Mouse (Mus musculus) myocyte (in vitro differentiated cells): Measurements from ENCODE around the gene Flrt3. TPM values are rescaled to one million over a fixed set of nuclear protein-coding genes. Genes with fewer than 3 reads are reported as not detected.

Experiments used
- H3K27me3 ChIP-seq: one replicate; pipeline ENCODE4 v1.6.1; 2011; ENCODE audit not compliant: control insufficient read depth, insufficient read depth, insufficient read length
- H3K36me3 ChIP-seq: one replicate; pipeline ENCODE4 v1.6.1; 2011; ENCODE audit not compliant: control insufficient read depth, insufficient read depth
- H3K4me2 ChIP-seq: one replicate; pipeline ENCODE4 v1.6.1; 2011; ENCODE audit warnings: low read depth, control low read depth
- H3K4me3 ChIP-seq: one replicate; pipeline ENCODE4 v1.5.1; 2011; ENCODE audit warnings: mild to moderate bottlenecking, control low read depth, moderate library complexity
- H3K79me2 ChIP-seq: one replicate; pipeline ENCODE4 v1.6.1; 2011; ENCODE audit not compliant: control insufficient read depth, insufficient read depth
- H3ac ChIP-seq: one replicate; pipeline ENCODE4 v1.6.1; 2011; ENCODE audit not compliant: control insufficient read depth, insufficient read length
- CEBPB ChIP-seq: IDR thresholded peaks from 2 replicates; pipeline ENCODE4 v1.6.1; 2011; ENCODE audit warnings: mild to moderate bottlenecking, moderate library complexity; ENCODE audit not compliant: poor library complexity, insufficient read depth, severe bottlenecking
- E2F4 ChIP-seq: IDR thresholded peaks from one replicate; pipeline ENCODE4 v1.6.1; 2011; ENCODE audit warnings: mild to moderate bottlenecking, control low read depth, moderate library complexity; ENCODE audit not compliant: insufficient read depth
- MAX ChIP-seq: IDR thresholded peaks from one replicate; pipeline ENCODE4 v1.6.1; 2011; ENCODE audit warnings: low read depth, mild to moderate bottlenecking, control low read depth
- MYOD1 ChIP-seq, 3 experiments: IDR thresholded peaks; one replicate each; pipeline ENCODE4 v1.6.1; 2011; ENCODE audit warnings: control low read depth in 2 of 3, low read depth in 2 of 3, mild to moderate bottlenecking in 2 of 3, moderate library complexity in 1 of 3; ENCODE audit not compliant: insufficient read length in 2 of 3, control insufficient read depth in 1 of 3
- MYOG ChIP-seq, 3 experiments: IDR thresholded peaks; one replicate each; pipeline ENCODE4 v1.6.1; 2011; ENCODE audit warnings: control low read depth in 2 of 3, low read depth in 2 of 3, mild to moderate bottlenecking in 2 of 3; ENCODE audit not compliant: insufficient read length in 2 of 3, control insufficient read depth in 1 of 3, insufficient read depth in 1 of 3
- POLR2A ChIP-seq: IDR thresholded peaks from one replicate; pipeline ENCODE4 v1.6.1; 2011; ENCODE audit warnings: low read depth, mild to moderate bottlenecking, control low read depth, moderate library complexity; ENCODE audit not compliant: insufficient read length
- POLR2AphosphoS2 ChIP-seq: IDR thresholded peaks from one replicate; pipeline ENCODE4 v1.6.1; 2011; ENCODE audit warnings: low read depth, control low read depth; ENCODE audit not compliant: insufficient read length
- REST ChIP-seq: IDR thresholded peaks from one replicate; pipeline ENCODE4 v1.6.1; 2011; ENCODE audit warnings: mild to moderate bottlenecking, control low read depth, moderate library complexity; ENCODE audit not compliant: insufficient read depth, insufficient read length
- SRF ChIP-seq: IDR thresholded peaks from one replicate; pipeline ENCODE4 v1.6.1; 2011; ENCODE audit warnings: low read depth; ENCODE audit not compliant: control insufficient read depth, insufficient read length
- TCF12 ChIP-seq: IDR thresholded peaks from one replicate; pipeline ENCODE4 v1.6.1; 2011; ENCODE audit warnings: mild to moderate bottlenecking, control low read depth; ENCODE audit not compliant: poor library complexity, insufficient read depth, severe bottlenecking
- TCF3 ChIP-seq: IDR thresholded peaks from one replicate; pipeline ENCODE4 v1.6.1; 2011; ENCODE audit warnings: low read depth, control low read depth; ENCODE audit not compliant: insufficient read length
- USF1 ChIP-seq: IDR thresholded peaks from one replicate; pipeline ENCODE4 v1.6.1; 2011; ENCODE audit warnings: low read depth, mild to moderate bottlenecking, control low read depth, moderate library complexity
- polyA plus RNA-seq: library from polyadenylated mRNA; unstranded; fragments of >200 nt; fragmentation: generic; extraction: Trizol; gene quantifications from one replicate; pipeline ENCODE4 v1.2.1, GENCODE M21; 2012; ENCODE audit warnings: missing spikeins

Gene Flrt3
- polyA plus RNA-seq, 1 experiment: 0.08 TPM

- Histone ChIP-seq H3K4me3 (no peak overlapping the region), H3K4me2 (no peak overlapping the region), H3K27me3 (no peaks in the 10 kb centered on the region), H3K79me2 (no peaks in the 10 kb centered on the region), H3ac (no peak overlapping the region), H3K36me3 (no peaks in the 10 kb centered on the region)
- TF ChIP-seq SRF: no peak
- no peak for TF ChIP-seq MAX
- no peak for TF ChIP-seq TCF12
- TF ChIP-seq MYOG (IDR thresholded peaks at IDR 0.05; ENCODE audit: control insufficient read depth in 1 of 3, insufficient read depth in 1 of 3, insufficient read length in 2 of 3, low read depth in 2 of 3): no peak
- no peak for TF ChIP-seq MYOD1 (IDR thresholded peaks at IDR 0.05; ENCODE audit: control insufficient read depth in 1 of 3, insufficient read length in 2 of 3, low read depth in 2 of 3)
- TF ChIP-seq USF1: no peak
- no peak for TF ChIP-seq TCF3
- TF ChIP-seq REST: no peak
- TF ChIP-seq CEBPB: no peak
- no peak for TF ChIP-seq E2F4
- no peak for TF ChIP-seq POLR2A
- TF ChIP-seq POLR2AphosphoS2: no peak
These were observed 1.5 kb downstream of the Flrt3 start for GRCm38 (mm10) chr2:140669786-140670185.

- H3ac ChIP-seq: no peak overlapping the region
- TF ChIP-seq REST: no peak
- no peak for TF ChIP-seq POLR2AphosphoS2
- TF ChIP-seq USF1: no peak
- TF ChIP-seq MYOD1 (IDR thresholded peaks at IDR 0.05; ENCODE audit: control insufficient read depth in 1 of 3, insufficient read length in 2 of 3, low read depth in 2 of 3): no peak
- no peak for TF ChIP-seq MYOG (IDR thresholded peaks at IDR 0.05; ENCODE audit: control insufficient read depth in 1 of 3, insufficient read depth in 1 of 3, insufficient read length in 2 of 3, low read depth in 2 of 3)
- no peak for TF ChIP-seq MAX
- TF ChIP-seq SRF: no peak
- TF ChIP-seq CEBPB: no peak
- no peak for TF ChIP-seq TCF12
- TF ChIP-seq E2F4: no peak
- TF ChIP-seq POLR2A: no peak
- TF ChIP-seq TCF3: no peak
- H3K79me2 ChIP-seq: no peaks in the 10 kb centered on the region
- no peak overlapping the region for H3K4me3 ChIP-seq
- no peak overlapping the region for H3K4me2 ChIP-seq
- H3K27me3 ChIP-seq: no peaks in the 10 kb centered on the region
- no peaks in the 10 kb centered on the region for H3K36me3 ChIP-seq
These were observed 2.2 kb downstream of the Flrt3 start for GRCm38 (mm10) chr2:140669081-140669480.

- Histone ChIP-seq H3K79me2 (no peaks in the 10 kb centered on the region), H3K27me3 (no peaks in the 10 kb centered on the region), H3ac (no peak overlapping the region), H3K36me3 (no peaks in the 10 kb centered on the region), H3K4me2 (no peak overlapping the region), H3K4me3 (no peak overlapping the region)
- no peak for TF ChIP-seq E2F4
These were observed 3.0 kb downstream of the Flrt3 start for GRCm38 (mm10) chr2:140668311-140668710.

- no peak overlapping the region for H3ac ChIP-seq
- TF ChIP-seq MAX: no peak
- TF ChIP-seq MYOG (IDR thresholded peaks at IDR 0.05; ENCODE audit: control insufficient read depth in 1 of 3, insufficient read depth in 1 of 3, insufficient read length in 2 of 3, low read depth in 2 of 3): no peak
- no peaks in the 10 kb centered on the region for H3K36me3 ChIP-seq
- no peak overlapping the region for H3K4me3 ChIP-seq
- no peak overlapping the region for H3K4me2 ChIP-seq
- no peaks in the 10 kb centered on the region for H3K27me3 ChIP-seq
- no peaks in the 10 kb centered on the region for H3K79me2 ChIP-seq
These were observed 3.8 kb downstream of the Flrt3 start for GRCm38 (mm10) chr2:140667261-140668047.

GRCm38 (mm10) chr2:140666846-140667245 is 4.4 kb downstream of the Flrt3 start:
- Histone ChIP-seq H3ac (no peak overlapping the region), H3K4me3 (no peak overlapping the region), H3K27me3 (no peaks in the 10 kb centered on the region), H3K36me3 (no peaks in the 10 kb centered on the region), H3K4me2 (no peak overlapping the region), H3K79me2 (no peaks in the 10 kb centered on the region)
- no peak for TF ChIP-seq SRF
- no peak for TF ChIP-seq MAX
- no peak for TF ChIP-seq TCF12
- TF ChIP-seq CEBPB: no peak
- no peak for TF ChIP-seq USF1
- no peak for TF ChIP-seq REST
